Mouse (Mus musculus): ENCODE measurements around the gene Ermap. TPM values are rescaled to one million over a fixed set of nuclear protein-coding genes. Genes with fewer than 3 reads are reported as not detected.

Gene Ermap
- polyA plus RNA-seq, 1 experiment from 2014 or later: 0.29 TPM

- no peak overlapping the region for H3K4me3 ChIP-seq (replicated peaks; ENCODE audit: low read depth, low read length)
- no peaks in the 10 kb centered on the region for H3K9me3 ChIP-seq (replicated peaks; ENCODE audit: low read length)
- WGBS: 52% methylated on average over 7 of the region's 7 CpGs
- no peak for TF ChIP-seq CTCF (IDR thresholded peaks at IDR 0.05; ENCODE audit: low read depth)
- ATAC-seq (replicated peaks; ENCODE audit: low FRiP score, low read depth): no peak
- no peak for DNase-seq (ENCODE audit: low spot score)
- no peak overlapping the region for H3K4me2 ChIP-seq (ENCODE audit: low read length)
- no peaks in the 10 kb centered on the region for H3K27me3 ChIP-seq (ENCODE audit: insufficient read depth, low read length)
- H3K27ac ChIP-seq: no peak overlapping the region
- H3K36me3 ChIP-seq (ENCODE audit: insufficient read depth, low read length): peaks cover 16% of the 10 kb centered on the region
- no peaks in the 10 kb centered on the region for H3K4me1 ChIP-seq (replicated peaks; ENCODE audit: insufficient read depth, low read length)
- no peak overlapping the region for H3K9ac ChIP-seq (ENCODE audit: low read depth, low read length)
Observed at GRCm38 (mm10) chr4:119165916-119166315, 23.9 kb downstream of the Ermap start.

DNA sequence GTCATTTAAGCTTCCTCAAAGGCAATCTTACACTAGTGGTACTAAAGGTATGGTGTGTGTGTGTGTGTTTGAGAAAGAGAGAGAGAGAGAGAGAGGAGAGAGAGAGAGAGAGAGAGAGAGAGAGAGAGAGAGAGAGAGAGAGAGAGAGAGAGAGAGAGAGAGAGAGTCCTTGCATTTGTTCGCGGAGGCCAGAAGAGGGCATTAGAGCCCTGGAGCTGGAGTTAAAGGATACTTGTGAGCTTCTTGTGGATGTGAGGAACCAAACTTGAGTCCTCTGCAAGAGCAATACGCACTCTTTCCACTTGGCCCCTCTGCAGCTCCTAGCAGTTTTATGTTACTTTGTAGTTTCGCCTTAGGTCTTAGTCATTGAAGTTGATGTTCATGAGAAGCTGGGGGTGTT, 26.8 kb downstream of the Ermap start:
- no peaks in the 10 kb centered on the region for H3K9me3 ChIP-seq (replicated peaks; ENCODE audit: low read length)
- no peaks in the 10 kb centered on the region for H3K4me1 ChIP-seq (replicated peaks; ENCODE audit: insufficient read depth, low read length)
- H3K27ac ChIP-seq: no peak overlapping the region
- no peaks in the 10 kb centered on the region for H3K27me3 ChIP-seq (ENCODE audit: insufficient read depth, low read length)
- TF ChIP-seq CTCF (IDR thresholded peaks at IDR 0.05; ENCODE audit: low read depth): peak; percentile 39; the same call in 1 of the 2 replicates
- no peak overlapping the region for H3K4me2 ChIP-seq (ENCODE audit: low read length)
- ATAC-seq (replicated peaks; ENCODE audit: low FRiP score, low read depth): no peak
- no peak overlapping the region for H3K4me3 ChIP-seq (replicated peaks; ENCODE audit: low read depth, low read length)
- no peak overlapping the region for H3K9ac ChIP-seq (ENCODE audit: low read depth, low read length)
- no peak for DNase-seq (ENCODE audit: low spot score)
- no peaks in the 10 kb centered on the region for H3K36me3 ChIP-seq (ENCODE audit: insufficient read depth, low read length)
- 75% methylated on average over 4 of the region's 4 CpGs for WGBS

- no peak overlapping the region for H3K4me2 ChIP-seq (ENCODE audit: low read length)
- TF ChIP-seq CTCF (IDR thresholded peaks at IDR 0.05; ENCODE audit: low read depth): no peak
- ATAC-seq (replicated peaks; ENCODE audit: low FRiP score, low read depth) (no peak), DNase-seq (ENCODE audit: low spot score) (no peak)
- no peaks in the 10 kb centered on the region for H3K27me3 ChIP-seq (ENCODE audit: insufficient read depth, low read length)
- no peaks in the 10 kb centered on the region for H3K4me1 ChIP-seq (replicated peaks; ENCODE audit: insufficient read depth, low read length)
- H3K36me3 ChIP-seq (ENCODE audit: insufficient read depth, low read length): no peaks in the 10 kb centered on the region
- H3K9ac ChIP-seq (ENCODE audit: low read depth, low read length): no peak overlapping the region
- 78% methylated on average over 3 of the region's 3 CpGs for WGBS
- no peak overlapping the region for H3K27ac ChIP-seq
- H3K9me3 ChIP-seq (replicated peaks; ENCODE audit: low read length): no peaks in the 10 kb centered on the region
- no peak overlapping the region for H3K4me3 ChIP-seq (replicated peaks; ENCODE audit: low read depth, low read length)
Observed at GRCm38 (mm10) chr4:119161358-119161757, 28.5 kb downstream of the Ermap start.

GRCm38 (mm10) chr4:119157891-119158290, 31.9 kb downstream of the Ermap start:
- ATAC-seq (replicated peaks; ENCODE audit: low FRiP score, low read depth): no peak; the same call in 1 of the 2 replicates
- no peak for DNase-seq (ENCODE audit: low spot score)
- no peak for TF ChIP-seq CTCF (IDR thresholded peaks at IDR 0.05; ENCODE audit: low read depth)

GRCm38 (mm10) chr4:119157186-119157585, 32.6 kb downstream of the Ermap start:
- no peak overlapping the region for H3K4me3 ChIP-seq (replicated peaks; ENCODE audit: low read depth, low read length)
- 23% methylated on average over 2 of the region's 2 CpGs for whole genome bisulfite sequencing
- TF ChIP-seq CTCF (IDR thresholded peaks at IDR 0.05; ENCODE audit: low read depth): peak; percentile 66
- H3K27me3 ChIP-seq (ENCODE audit: insufficient read depth, low read length): no peaks in the 10 kb centered on the region
- peak; percentile 32 for DNase-seq (ENCODE audit: low spot score)
- no peak overlapping the region for H3K9ac ChIP-seq (ENCODE audit: low read depth, low read length)
- no peak for ATAC-seq (replicated peaks; ENCODE audit: low FRiP score, low read depth)
- H3K9me3 ChIP-seq (replicated peaks; ENCODE audit: low read length): no peaks in the 10 kb centered on the region
- no peaks in the 10 kb centered on the region for H3K36me3 ChIP-seq (ENCODE audit: insufficient read depth, low read length)
- no peak overlapping the region for H3K27ac ChIP-seq
- no peak overlapping the region for H3K4me2 ChIP-seq (ENCODE audit: low read length)
- no peaks in the 10 kb centered on the region for H3K4me1 ChIP-seq (replicated peaks; ENCODE audit: insufficient read depth, low read length)

More at GRCm38 (mm10) chr4:119157891-119158290, 31.9 kb downstream of the Ermap start:
- WGBS: 73% methylated on average over 5 of the region's 5 CpGs
- Histone ChIP-seq H3K9me3 (replicated peaks; ENCODE audit: low read length) (no peaks in the 10 kb centered on the region), H3K36me3 (ENCODE audit: insufficient read depth, low read length) (no peaks in the 10 kb centered on the region), H3K4me3 (replicated peaks; ENCODE audit: low read depth, low read length) (no peak overlapping the region), H3K27me3 (ENCODE audit: insufficient read depth, low read length) (no peaks in the 10 kb centered on the region), H3K27ac (no peak overlapping the region), H3K4me2 (ENCODE audit: low read length) (no peak overlapping the region), H3K9ac (ENCODE audit: low read depth, low read length) (no peak overlapping the region), H3K4me1 (replicated peaks; ENCODE audit: insufficient read depth, low read length) (no peaks in the 10 kb centered on the region)

DNA sequence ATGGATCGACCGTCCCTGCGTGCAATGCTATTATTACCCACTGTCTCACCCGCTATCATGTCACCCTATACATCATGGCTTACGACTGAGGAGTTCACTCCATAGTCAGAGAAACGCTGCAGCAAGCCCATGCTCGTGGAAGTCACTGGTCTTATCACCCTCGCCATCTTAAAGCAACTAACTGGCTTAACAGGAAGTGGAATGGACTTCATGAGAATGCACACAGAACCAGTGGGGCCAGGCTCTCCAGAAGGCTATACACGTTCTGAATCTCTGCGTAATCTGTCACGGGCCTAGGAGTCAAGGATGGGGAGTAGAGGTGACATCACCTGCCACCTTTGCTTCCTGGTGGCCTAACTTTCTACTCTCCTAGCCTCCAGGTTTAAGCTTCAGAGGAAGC, 41.1 kb downstream of the Ermap start:
- 70% methylated on average over 11 of the region's 11 CpGs for WGBS
- TF ChIP-seq CTCF (IDR thresholded peaks at IDR 0.05; ENCODE audit: low read depth): no peak
- Histone ChIP-seq H3K9me3 (replicated peaks; ENCODE audit: low read length) (no peaks in the 10 kb centered on the region), H3K4me1 (replicated peaks; ENCODE audit: insufficient read depth, low read length) (no peaks in the 10 kb centered on the region), H3K27ac (no peak overlapping the region), H3K4me3 (replicated peaks; ENCODE audit: low read depth, low read length) (no peak overlapping the region), H3K4me2 (ENCODE audit: low read length) (no peak overlapping the region), H3K27me3 (ENCODE audit: insufficient read depth, low read length) (no peaks in the 10 kb centered on the region), H3K36me3 (ENCODE audit: insufficient read depth, low read length) (no peaks in the 10 kb centered on the region), H3K9ac (ENCODE audit: low read depth, low read length) (no peak overlapping the region)
- no peak for DNase-seq (ENCODE audit: low spot score)
- no peak for ATAC-seq (replicated peaks; ENCODE audit: low FRiP score, low read depth)

DNA sequence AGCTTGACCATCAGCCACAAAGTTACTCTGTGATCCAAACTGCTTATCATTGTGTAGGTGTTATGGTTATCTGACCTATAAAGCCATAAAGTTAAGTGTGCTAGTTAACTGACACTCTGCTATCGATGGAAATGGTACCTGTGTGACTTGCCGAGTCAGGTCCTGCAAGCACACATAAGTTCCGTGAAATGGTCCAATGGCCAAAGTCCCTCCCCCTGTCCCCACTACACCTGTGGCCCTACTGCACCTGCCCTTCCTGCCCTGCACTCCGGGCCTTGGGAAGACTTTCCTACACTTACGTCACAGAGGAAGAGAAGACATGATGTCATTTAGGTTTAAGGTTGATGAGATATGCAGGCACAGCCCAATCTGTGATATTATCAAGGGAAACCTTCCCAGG, 42.5 kb downstream of the Ermap start:
- no peak for ATAC-seq (replicated peaks; ENCODE audit: low FRiP score, low read depth)

More for the DNA sequence above, 42.5 kb downstream of the Ermap start:
- DNase-seq (ENCODE audit: low spot score): no peak
- no peaks in the 10 kb centered on the region for H3K9me3 ChIP-seq (replicated peaks; ENCODE audit: low read length)
- H3K9ac ChIP-seq (ENCODE audit: low read depth, low read length): no peak overlapping the region
- TF ChIP-seq CTCF (IDR thresholded peaks at IDR 0.05; ENCODE audit: low read depth): no peak
- H3K4me2 ChIP-seq (ENCODE audit: low read length): no peak overlapping the region
- no peaks in the 10 kb centered on the region for H3K27me3 ChIP-seq (ENCODE audit: insufficient read depth, low read length)
- H3K4me1 ChIP-seq (replicated peaks; ENCODE audit: insufficient read depth, low read length): no peaks in the 10 kb centered on the region
- 65% methylated on average over 5 of the region's 5 CpGs for WGBS
- H3K36me3 ChIP-seq (ENCODE audit: insufficient read depth, low read length): no peaks in the 10 kb centered on the region
- no peak overlapping the region for H3K4me3 ChIP-seq (replicated peaks; ENCODE audit: low read depth, low read length)
- H3K27ac ChIP-seq: no peak overlapping the region

Data from kidney, postnatal 0 days (tissue).